Mouse (Mus musculus) embryonic fibroblast, embryonic 13.5 days (primary cell): ENCODE results near the gene Ppan.

Experiments used
- CTCF ChIP-seq: IDR thresholded peaks from 2 replicates; pipeline ENCODE4 v1.5.1; 2011; ENCODE audit warnings: mild to moderate bottlenecking, control low read depth, low read length, moderate library complexity, borderline replicate concordance; ENCODE audit not compliant: insufficient read depth
- POLR2A ChIP-seq: IDR thresholded peaks from 2 replicates; pipeline ENCODE4 v1.6.1; 2011; ENCODE audit warnings: low read depth, mild to moderate bottlenecking, control low read depth, low read length, moderate library complexity

GRCm38 (mm10) chr9:20877118-20878040, 10.6 kb upstream of the Ppan start:
- TF ChIP-seq CTCF (no peak), POLR2A (peak; percentile 72; the same call in 1 of the 2 replicates)
